Mouse (Mus musculus) neutrophil, adult 5-6 weeks (primary cell): Measurements from ENCODE around the gene Lztr1. TPM values are rescaled to one million over a fixed set of nuclear protein-coding genes. Genes with fewer than 3 reads are reported as not detected.
"Not testable (repeated sequence)": the region's sequence is repeated elsewhere in the genome, so short reads cannot be mapped to it uniquely, and the experiment has no call there.

ENCODE experiments used
- ATAC-seq: fragments of 151-379, 151-347 bp; 2 replicates; pipeline ENCODE4 v1.8.0; 2017; ENCODE audit warnings: mild to moderate bottlenecking, moderate TSS enrichment; ENCODE audit not compliant: insufficient number of reproducible peaks, poor library complexity, low FRiP score, severe bottlenecking; ENCODE audit errors: extremely low read depth
- total RNA-seq: library from RNA; stranded (forward); fragments of 200-1000 nt; gene quantifications from 2 replicates; pipeline ENCODE4 v1.2.3, GENCODE M21; 2017

Lztr1 gene
- total RNA-seq, 1 experiment from 2014 or later = 33.9 TPM

DNA sequence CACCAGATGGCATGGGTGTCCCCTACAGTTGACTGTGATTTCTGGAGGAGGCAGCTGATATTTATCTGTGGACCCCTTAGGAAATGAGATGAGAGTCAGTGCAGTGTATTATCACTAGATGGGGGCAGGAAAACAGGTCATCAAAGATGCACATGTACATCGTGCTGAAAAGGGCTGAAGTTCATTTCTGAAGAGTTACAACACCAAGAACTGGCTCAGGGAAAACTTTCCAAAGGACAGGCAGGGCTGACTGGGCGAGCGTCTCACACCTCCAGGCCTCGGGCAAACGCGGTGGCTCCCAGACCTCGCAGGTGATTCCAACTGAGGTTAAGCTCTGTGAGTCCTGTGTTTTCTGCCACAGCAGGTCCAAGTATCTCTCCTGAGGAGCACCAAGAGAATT is 44.3 kb downstream of the Lztr1 start:
- ATAC-seq = no peak

DNA sequence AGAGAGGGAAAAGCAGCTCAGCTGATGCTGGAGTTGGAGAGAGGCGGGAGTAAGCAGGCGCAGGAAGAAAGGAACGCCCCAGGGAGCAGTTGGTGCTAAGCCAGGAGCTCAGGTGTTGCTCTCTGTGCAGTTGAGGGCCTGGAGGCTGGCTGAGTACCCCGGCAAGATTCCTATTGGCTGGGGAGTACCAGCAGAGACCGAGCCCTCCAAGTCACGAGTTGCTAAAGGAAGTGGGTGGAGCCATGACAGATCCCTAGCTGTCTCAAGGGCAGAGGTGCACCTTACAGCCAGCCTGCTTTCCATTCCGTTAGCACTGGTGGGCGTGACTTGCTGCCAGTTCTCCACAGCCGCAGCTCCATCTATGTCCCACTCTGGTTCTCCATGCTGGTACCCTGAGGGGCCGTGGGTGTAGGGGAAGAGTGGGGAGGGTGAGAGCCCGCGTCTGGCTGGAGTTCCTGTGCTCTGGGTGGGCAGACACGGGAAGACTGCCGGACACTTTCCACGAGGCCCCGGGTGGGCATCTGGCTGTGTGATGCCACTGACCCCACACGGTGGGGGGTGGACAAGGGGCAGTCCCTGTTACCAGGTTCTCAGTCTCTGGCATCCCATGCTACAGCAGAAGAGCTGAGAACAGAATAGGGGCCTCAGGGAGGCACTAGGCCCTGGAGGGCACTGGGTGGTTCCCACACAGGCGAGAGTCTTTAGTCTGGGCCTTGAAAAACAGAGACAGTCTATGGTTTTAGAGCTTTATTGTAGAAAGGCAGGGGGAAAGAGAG is 45.6 kb downstream of the Lztr1 start:
- ATAC-seq = peak; percentile 83

DNA sequence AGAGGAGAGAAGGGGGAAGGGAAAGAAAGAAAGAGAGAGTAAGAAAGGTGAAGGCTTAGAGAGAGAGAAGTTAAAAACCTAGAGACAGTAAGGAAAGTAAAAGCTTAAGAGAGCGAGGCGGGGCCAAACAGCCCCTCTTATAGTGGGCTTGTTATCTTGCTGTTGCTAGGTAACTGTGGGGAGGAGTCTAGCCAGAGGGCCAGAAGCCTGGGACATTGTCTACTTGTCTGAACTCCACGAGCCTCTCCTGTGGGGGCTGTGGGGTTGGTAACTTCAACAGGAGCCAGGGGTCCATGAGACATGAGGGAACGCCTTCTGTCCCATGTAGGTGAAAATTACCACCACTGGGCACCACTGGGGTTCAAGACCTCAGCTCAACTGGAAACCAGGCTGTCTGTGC is 46.2 kb downstream of the Lztr1 start:
- ATAC-seq = not testable (repeated sequence)

DNA sequence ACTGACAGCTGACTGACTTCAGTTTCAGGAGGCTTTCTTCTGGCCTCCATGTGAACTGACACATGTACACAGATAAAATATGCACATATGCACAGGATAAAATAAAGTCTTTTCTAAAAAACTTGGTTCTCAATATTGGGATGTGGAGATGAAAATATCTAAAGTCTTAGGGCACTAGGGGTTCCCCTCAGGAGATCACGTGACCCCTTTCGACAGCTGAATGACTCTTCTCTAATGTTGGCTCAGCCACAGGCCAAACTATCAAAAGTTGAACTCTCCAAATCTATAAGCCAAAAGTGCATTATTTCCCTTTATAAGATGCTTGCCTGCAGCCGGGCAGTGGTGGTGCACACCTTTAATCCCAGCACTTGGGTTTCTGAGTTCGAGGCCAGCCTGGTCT is 47.7 kb downstream of the Lztr1 start:
- no peak for ATAC-seq

DNA sequence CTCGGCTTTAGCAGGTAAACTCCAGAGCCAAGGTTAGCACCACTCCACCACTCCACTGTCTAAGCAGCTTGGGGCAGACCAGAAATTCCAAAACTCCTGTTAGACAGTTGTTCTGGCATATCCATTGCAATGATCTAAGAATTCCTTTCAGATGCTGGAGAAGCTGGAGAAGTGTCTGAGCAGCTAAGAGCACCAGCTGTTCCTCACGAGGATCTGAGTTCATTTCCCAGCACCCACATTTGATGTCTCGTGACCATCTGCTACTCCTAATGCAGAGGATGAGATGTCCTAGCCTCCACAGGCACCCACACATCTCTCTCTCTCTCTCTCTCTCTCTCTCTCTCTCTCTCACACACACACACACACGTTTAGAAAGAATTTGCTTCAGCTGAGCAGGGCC is 48.4 kb downstream of the Lztr1 start:
- ATAC-seq = no peak

DNA sequence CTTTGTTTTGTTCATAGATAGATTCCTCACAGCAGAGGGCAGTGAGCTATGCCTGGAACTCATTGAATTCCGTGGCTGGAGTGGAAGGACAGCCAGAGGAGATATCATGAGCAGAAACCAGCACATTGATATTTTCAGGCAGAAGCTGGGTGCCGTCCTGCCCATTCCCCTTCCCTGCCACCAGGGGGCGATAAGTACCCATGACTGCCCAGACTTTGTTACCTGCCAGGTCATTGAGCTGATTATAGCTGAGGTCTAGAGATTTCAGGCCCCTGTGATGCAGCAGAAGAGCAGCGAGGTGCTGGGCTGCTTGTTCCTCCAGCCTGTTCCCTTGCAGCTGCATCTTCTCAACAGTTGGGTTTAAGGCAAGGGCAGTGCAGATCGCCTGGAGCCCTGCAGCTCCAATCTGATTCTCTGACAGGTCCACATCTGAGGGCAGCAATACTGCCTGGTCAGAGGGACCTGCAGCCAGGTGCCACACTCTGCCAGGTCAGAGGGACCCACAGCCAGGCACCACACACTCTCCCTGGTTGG is 49.5 kb downstream of the Lztr1 start:
- peak; percentile 55; the same call in 1 of the 2 replicates for ATAC-seq

DNA sequence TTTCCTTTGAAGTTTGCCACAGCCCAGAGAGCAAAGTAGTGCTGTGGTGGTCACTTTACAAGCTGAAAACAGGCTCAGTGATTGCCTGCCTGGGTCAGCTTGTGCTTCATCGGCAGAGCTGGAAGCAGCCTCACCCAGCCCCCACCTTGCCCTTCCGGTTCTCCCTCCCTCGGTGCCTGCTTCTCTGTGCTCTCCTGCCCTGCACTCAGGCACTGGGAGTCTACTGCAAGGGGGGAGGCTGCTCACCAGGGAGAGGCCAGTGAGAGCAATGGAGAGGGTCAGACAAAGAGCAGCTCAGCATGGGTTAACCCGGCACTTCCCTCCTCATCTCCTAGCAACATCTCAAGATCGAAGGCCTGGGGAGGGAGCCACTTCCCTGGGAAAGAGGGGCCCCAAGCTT is 50.3 kb downstream of the Lztr1 start:
- ATAC-seq = no peak

DNA sequence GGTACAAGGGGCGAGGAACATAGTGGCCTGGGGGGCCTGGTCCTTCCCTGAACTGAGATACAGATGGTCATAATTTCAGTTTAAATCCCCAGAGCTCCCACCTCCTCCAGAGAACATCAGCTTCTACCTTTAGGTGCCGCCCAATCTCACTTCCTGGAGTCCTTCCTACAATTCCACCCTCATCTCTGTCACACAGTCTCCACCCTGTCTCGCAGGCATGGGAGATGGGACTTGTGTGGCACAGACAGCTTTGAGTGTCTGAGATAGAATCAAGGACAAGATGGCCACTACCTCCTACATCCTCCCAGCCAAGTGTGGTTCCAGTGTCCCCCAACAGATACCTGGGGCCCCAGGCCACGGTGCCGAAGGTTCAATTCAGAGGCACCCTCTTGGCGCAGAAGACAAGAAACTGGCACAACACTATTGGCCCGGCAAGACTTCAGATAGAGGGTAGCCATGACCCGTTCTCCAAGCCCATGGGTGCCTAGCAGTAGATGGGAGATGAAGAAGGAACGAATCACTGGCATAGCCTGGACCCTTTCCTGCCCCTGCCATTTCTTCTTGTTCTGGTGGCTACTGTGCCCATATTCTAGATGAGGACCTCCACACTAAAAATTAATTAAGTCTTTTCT is 51.0 kb downstream of the Lztr1 start:
- ATAC-seq = no peak

DNA sequence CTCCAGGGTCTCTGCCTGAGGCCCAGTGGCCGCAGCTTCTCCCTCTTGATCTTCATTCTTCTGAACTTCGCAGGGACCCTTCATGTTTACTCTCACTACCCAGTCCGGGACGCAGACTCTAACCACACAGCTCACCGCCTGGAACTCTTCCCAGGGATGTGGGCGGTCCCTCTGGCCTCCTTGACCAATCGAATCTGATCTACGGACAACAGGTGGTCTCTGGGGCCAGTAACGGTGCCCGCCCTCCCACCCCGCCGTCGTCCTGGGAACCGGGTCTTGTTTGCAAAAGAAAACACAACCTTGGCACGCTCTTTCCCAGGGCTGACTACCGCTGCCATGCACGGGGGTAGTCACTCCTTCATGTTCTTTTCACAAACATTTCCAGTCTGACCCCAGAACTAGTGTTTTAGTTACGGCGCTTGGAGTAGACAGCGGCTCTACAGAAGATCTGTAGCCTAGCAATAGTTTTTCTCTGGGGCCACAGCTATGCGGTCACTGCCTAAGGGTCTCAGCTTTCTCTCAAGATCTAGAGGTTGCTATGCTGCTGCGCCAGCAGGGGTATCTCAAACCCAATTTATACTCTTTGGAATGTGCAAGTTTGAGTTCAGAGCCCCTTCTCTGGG is 52.8 kb downstream of the Lztr1 start, which contains the start of gene Lrrc74b:
Gene Lrrc74b, minus strand, starts transcription at position 120 of the 623 bp plus-strand sequence.
- no peak for ATAC-seq

DNA sequence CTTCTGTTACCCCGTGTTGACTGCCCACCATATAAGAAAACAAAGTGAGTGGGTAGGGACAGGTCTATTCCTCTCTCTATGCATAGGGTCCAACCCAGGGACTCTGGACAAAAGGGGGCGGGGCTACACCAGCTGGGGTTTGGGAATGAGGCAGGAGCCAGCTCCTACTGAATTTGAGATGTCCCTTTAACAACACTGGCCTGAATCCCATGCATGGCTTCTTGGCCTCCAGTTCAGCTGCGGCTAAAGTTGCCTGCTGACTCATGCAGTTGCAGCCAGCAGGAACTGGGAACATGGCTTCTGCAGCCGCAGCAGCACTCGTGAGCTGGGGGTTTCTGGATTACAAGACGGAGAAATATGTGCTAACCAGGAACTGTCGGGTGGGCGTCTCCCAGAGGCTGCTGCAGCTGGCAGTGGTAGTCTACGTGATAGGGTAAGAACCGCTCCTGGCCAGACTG is 53.3 kb downstream of the Lztr1 start, which contains the start of gene P2rx6:
Gene P2rx6, plus strand, starts transcription at position 135 of the 458 bp plus-strand sequence.
- ATAC-seq = no peak

DNA sequence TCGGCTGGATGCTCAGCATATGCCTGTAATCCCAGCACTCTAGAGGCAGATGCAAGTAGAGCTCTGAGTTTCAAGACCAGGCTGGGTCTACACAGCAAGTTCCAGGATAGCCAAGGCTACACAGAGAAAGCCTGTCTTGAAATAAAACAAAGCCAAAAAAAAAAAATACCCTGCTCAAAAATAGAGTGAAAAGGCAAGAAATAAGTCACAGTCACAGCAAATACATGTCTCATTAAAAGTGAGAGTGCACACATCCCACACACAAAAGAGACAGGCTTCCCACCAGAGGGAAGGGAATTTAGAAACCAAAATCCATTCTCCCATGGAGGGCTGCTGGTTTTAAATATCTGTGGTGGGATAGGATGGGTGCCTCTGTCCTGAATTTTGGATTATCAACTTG is 55.1 kb downstream of the Lztr1 start:
- no peak for ATAC-seq

DNA sequence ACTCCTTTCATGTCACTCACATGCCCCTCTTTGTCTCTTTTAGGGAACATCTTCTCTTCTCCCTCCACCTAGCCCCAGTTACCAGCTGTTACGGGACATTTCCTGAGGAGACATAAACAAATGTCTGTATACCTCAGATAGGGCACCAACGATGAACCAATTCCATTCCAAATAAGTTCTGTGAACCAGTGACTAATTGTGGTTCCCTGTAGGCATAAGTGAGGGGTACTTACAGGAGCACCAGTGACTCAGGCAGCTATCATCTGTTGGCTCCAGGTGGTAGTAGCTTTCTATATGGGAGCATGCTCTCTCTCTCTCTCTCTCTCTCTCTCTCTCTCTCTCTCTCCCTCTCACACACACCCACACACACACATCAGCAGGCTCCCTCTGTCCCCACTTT is 55.7 kb downstream of the Lztr1 start:
- no peak for ATAC-seq

DNA sequence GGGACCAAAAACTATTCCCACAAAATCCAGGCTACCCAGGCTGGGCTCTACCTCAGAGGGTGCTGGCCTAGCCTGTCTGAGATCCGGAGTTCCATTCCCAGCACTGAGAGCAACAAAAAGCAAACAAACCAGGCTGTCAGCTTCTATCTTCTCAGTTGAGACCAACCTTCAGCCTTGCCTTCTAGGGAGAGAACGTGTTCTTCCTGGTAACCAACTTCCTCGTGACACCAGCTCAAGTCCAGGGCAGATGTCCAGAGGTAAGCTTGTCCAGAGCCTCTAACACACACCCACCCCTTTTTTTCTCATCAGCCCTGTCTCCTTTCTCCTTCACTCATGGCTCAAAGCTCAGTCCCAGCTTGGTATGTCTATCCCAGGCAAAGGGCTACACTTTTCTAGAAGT is 56.3 kb downstream of the Lztr1 start:
- ATAC-seq = no peak

DNA sequence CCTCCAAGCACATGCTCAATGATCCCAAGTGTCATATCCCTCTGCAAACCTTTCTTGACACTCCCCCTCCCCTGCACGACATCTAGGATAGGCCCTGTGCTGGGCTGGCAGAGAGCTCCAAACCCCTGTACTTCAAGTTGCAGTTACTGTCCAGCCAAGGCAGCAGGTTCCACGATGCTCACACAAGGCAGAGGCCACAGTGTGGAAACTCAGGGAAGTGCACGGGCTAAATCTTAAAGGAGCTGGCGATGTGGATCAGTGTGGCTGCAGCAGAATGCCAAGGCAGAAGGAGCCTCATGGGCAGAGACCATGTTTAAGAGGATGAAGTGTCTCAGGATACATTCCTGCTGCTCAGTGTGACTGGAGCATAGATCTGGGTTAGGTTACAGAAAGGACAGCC is 57.7 kb downstream of the Lztr1 start:
- ATAC-seq = no peak

Other genes with a start within 250 kb of the Lztr1 start
- 11.0 and 13.0 TPM in 2 replicates for gene Tmem191c, start 232.6 kb upstream of the Lztr1 start, total RNA-seq
- gene Serpind1, start 177.3 kb upstream of the Lztr1 start, total RNA-seq = 0.35 TPM in 1 of 2 replicates, not detected in the other
- gene Snap29, start 102.7 kb upstream of the Lztr1 start, total RNA-seq = 67.6 and 74.8 TPM in 2 replicates
- 68.1 and 93.9 TPM in 2 replicates for gene Pi4ka, start 102.4 kb upstream of the Lztr1 start, total RNA-seq
- gene Crkl, start 56.7 kb upstream of the Lztr1 start, total RNA-seq = 36.1 and 39.7 TPM in 2 replicates
- 0.37 TPM in 1 of 2 replicates, not detected in the other for gene Aifm3, start 19.1 kb upstream of the Lztr1 start, total RNA-seq
- gene Thap7, start 22.4 kb downstream of the Lztr1 start, total RNA-seq = 32.9 and 34.0 TPM in 2 replicates
- not detected in 2 replicates for gene Lrrc74b, start 52.6 kb downstream of the Lztr1 start, total RNA-seq
- gene P2rx6, start 53.2 kb downstream of the Lztr1 start, total RNA-seq = not detected in 2 replicates
- gene Slc7a4, start 74.5 kb downstream of the Lztr1 start, total RNA-seq = 0.35 TPM in 1 of 2 replicates, not detected in the other
- gene Smpd4, start 110.7 kb downstream of the Lztr1 start, total RNA-seq = 11.6 and 12.8 TPM in 2 replicates
- gene Ccdc74a, start 137.8 kb downstream of the Lztr1 start, total RNA-seq = not detected in 2 replicates
- 55.6 and 63.1 TPM in 2 replicates for gene Med15, start 224.2 kb downstream of the Lztr1 start, total RNA-seq